Mouse (Mus musculus): ENCODE results near the gene Rora.
A peak's percentile ranks its signal among the peaks of the same experiment; 100 is the strongest.

Gene Rora

GRCm38 (mm10) chr9:68956210-68956874 is 302.8 kb downstream of the Rora start:
- DNase-seq (ENCODE audit: low spot score): no peak

GRCm38 (mm10) chr9:68956938-68957573 is 303.5 kb downstream of the Rora start:
- DNase-seq (ENCODE audit: low spot score): peak; percentile 74

- no peak for DNase-seq (ENCODE audit: low spot score)
Measured at GRCm38 (mm10) chr9:68957793-68958192, 304.2 kb downstream of the Rora start.

- no peak for DNase-seq (ENCODE audit: low spot score)
Measured at GRCm38 (mm10) chr9:68958919-68959318, 305.3 kb downstream of the Rora start.

GRCm38 (mm10) chr9:68963898-68964297 is 310.3 kb downstream of the Rora start:
- DNase-seq (ENCODE audit: low spot score): no peak

GRCm38 (mm10) chr9:68966540-68966939 is 313.0 kb downstream of the Rora start:
- DNase-seq (ENCODE audit: low spot score): peak; percentile 87

- no peak for DNase-seq (ENCODE audit: low spot score)
Measured at GRCm38 (mm10) chr9:68970074-68970473, 316.5 kb downstream of the Rora start.

- no peak for DNase-seq (ENCODE audit: low spot score)
Measured at GRCm38 (mm10) chr9:68972277-68972676, 318.7 kb downstream of the Rora start.

GRCm38 (mm10) chr9:68974517-68974916 is 320.9 kb downstream of the Rora start:
- no peak for DNase-seq (ENCODE audit: low spot score)

- peak; percentile 69 for DNase-seq (ENCODE audit: low spot score)
Measured at GRCm38 (mm10) chr9:68976136-68976535, 322.6 kb downstream of the Rora start.

- no peak for DNase-seq (ENCODE audit: low spot score)
Measured at GRCm38 (mm10) chr9:68976851-68977250, 323.3 kb downstream of the Rora start.

GRCm38 (mm10) chr9:68978656-68979055 is 325.1 kb downstream of the Rora start:
- no peak for DNase-seq (ENCODE audit: low spot score)

- DNase-seq (ENCODE audit: low spot score): no peak
Measured at GRCm38 (mm10) chr9:68980041-68980440, 326.5 kb downstream of the Rora start.

- DNase-seq (ENCODE audit: low spot score): no peak
Measured at GRCm38 (mm10) chr9:68985046-68985445, 331.5 kb downstream of the Rora start.

GRCm38 (mm10) chr9:68985796-68986195 is 332.2 kb downstream of the Rora start:
- DNase-seq (ENCODE audit: low spot score): peak; percentile 68

- peak; percentile 51 for DNase-seq (ENCODE audit: low spot score)
Measured at GRCm38 (mm10) chr9:68987290-68988042, 333.9 kb downstream of the Rora start.

GRCm38 (mm10) chr9:68988162-68988911 is 334.8 kb downstream of the Rora start:
- DNase-seq (ENCODE audit: low spot score): no peak

GRCm38 (mm10) chr9:68989885-68990449 is 336.4 kb downstream of the Rora start:
- no peak for DNase-seq (ENCODE audit: low spot score)

GRCm38 (mm10) chr9:68993881-68994280 is 340.3 kb downstream of the Rora start:
- DNase-seq (ENCODE audit: low spot score): no peak

- DNase-seq (ENCODE audit: low spot score): no peak
Measured at GRCm38 (mm10) chr9:68998961-68999360, 345.4 kb downstream of the Rora start.

GRCm38 (mm10) chr9:69004514-69004913 is 350.9 kb downstream of the Rora start:
- DNase-seq (ENCODE audit: low spot score): no peak

- DNase-seq (ENCODE audit: low spot score): no peak
Measured at GRCm38 (mm10) chr9:69006666-69007065, 353.1 kb downstream of the Rora start.

Data from retina, embryonic 14.5 days (tissue).